Mouse (Mus musculus) lung, postnatal 0 days (tissue): ENCODE measurements around the gene Il23a. TPM values are rescaled to one million over a fixed set of nuclear protein-coding genes. Genes with fewer than 3 reads are reported as not detected.
"Not testable (repeated sequence)": the region's sequence is repeated elsewhere in the genome, so short reads cannot be mapped to it uniquely, and the experiment has no call there.

ENCODE experiments used
- ATAC-seq: fragments of 200-750 bp; cut with Nextera tagmentation; 2 replicates; pipeline ENCODE4 v1.8.0; 2017; ENCODE audit warnings: moderate library complexity
- DNase-seq: peaks from one replicate; pipeline ENCODE4 v3.0.0-alpha.2; 2016; ENCODE audit warnings: low spot score
- H3K27ac ChIP-seq: fragments of 300-500 bp; sonication (generic); 2 replicates; pipeline ENCODE4 v1.5.1; 2014; ENCODE audit warnings: antibody characterized with exemption, mild to moderate bottlenecking, low read length, mixed read lengths
- H3K27me3 ChIP-seq: fragments of 300-500 bp; sonication (generic); replicated peaks from 2 replicates; pipeline ENCODE4 v1.6.1; 2014; ENCODE audit warnings: low read length, mixed read lengths; ENCODE audit not compliant: insufficient read depth
- H3K36me3 ChIP-seq: fragments of 300-500 bp; sonication (generic); 2 replicates; pipeline ENCODE4 v1.6.1; 2014; ENCODE audit warnings: low read length, mixed read lengths; ENCODE audit not compliant: insufficient read depth
- H3K4me1 ChIP-seq: fragments of 300-500 bp; sonication (generic); 2 replicates; pipeline ENCODE4 v1.6.1; 2014; ENCODE audit warnings: antibody characterized with exemption, low read depth, low read length, mixed read lengths; ENCODE audit not compliant: insufficient read depth
- H3K4me2 ChIP-seq: fragments of 300-500 bp; sonication (generic); replicated peaks from 2 replicates; pipeline ENCODE4 v1.6.1; 2014; ENCODE audit warnings: low read depth, mild to moderate bottlenecking, low read length, moderate library complexity, mixed read lengths
- H3K4me3 ChIP-seq: fragments of 300-500 bp; sonication (generic); 2 replicates; pipeline ENCODE4 v1.5.1; 2014; ENCODE audit warnings: low read depth, low read length
- H3K9ac ChIP-seq: fragments of 300-500 bp; sonication (generic); replicated peaks from 2 replicates; pipeline ENCODE4 v1.6.1; 2014; ENCODE audit warnings: low read depth, mild to moderate bottlenecking
- H3K9me3 ChIP-seq: fragments of 300-500 bp; sonication (generic); 2 replicates; pipeline ENCODE4 v1.6.1; 2016; ENCODE audit warnings: low read length, mixed read lengths
- CTCF ChIP-seq: IDR thresholded peaks from 2 replicates; pipeline ENCODE4 v1.5.1; 2016; ENCODE audit warnings: antibody characterized with exemption, mild to moderate bottlenecking
- EP300 ChIP-seq: IDR thresholded peaks from 2 replicates; pipeline ENCODE4 v1.6.1; 2016; ENCODE audit warnings: antibody characterized with exemption, mild to moderate bottlenecking, control low read depth
- WGBS: fragments of 180-500 bp; shearing (Covaris S2); extraction: QIAGEN DNeasy Blood & Tissue Kit; methylation state at CpG from one replicate; pipeline ENCODE4 v1.1.7; 2014; 5-methylcytosine and 5-hydroxymethylcytosine counted together
- polyA plus RNA-seq: library from polyadenylated mRNA; unstranded; fragments of >200 nt; fragmentation: Nextera tagmentation; extraction: Ambion mirVana; gene quantifications from 2 replicates; pipeline ENCODE4 v1.2.1, GENCODE M21; 2015

Il23a gene
- polyA plus RNA-seq, 1 experiment from 2014 or later, result 0.30 TPM

- no peak for DNase-seq
- 75% methylated on average over 6 of the region's 6 CpGs for WGBS
- Histone ChIP-seq H3K4me3 (no peak overlapping the region), H3K27me3 (no peaks in the 10 kb centered on the region), H3K27ac (no peak overlapping the region), H3K9me3 (no peaks in the 10 kb centered on the region), H3K4me2 (no peak overlapping the region), H3K9ac (no peak overlapping the region), H3K4me1 (no peaks in the 10 kb centered on the region), H3K36me3 (no peaks in the 10 kb centered on the region)
- TF ChIP-seq CTCF (no peak), EP300 (no peak)
- no peak for ATAC-seq
These were observed 34.9 kb downstream of the Il23a start for GRCm38 (mm10) chr10:128263393-128264310.

GRCm38 (mm10) chr10:128262300-128262699 is 36.3 kb downstream of the Il23a start:
- TF ChIP-seq EP300 (no peak), CTCF (no peak)
- DNase-seq (no peak), ATAC-seq (no peak)
- 66% methylated on average over 22 of the region's 22 CpGs for WGBS
- Histone ChIP-seq H3K36me3 (no peaks in the 10 kb centered on the region), H3K27ac (no peak overlapping the region), H3K4me2 (no peak overlapping the region), H3K4me3 (no peak overlapping the region), H3K27me3 (no peaks in the 10 kb centered on the region), H3K9me3 (no peaks in the 10 kb centered on the region), H3K9ac (no peak overlapping the region), H3K4me1 (no peaks in the 10 kb centered on the region)

- not testable (repeated sequence) for H3K27ac ChIP-seq, H3K9me3 ChIP-seq, H3K9ac ChIP-seq, H3K4me1 ChIP-seq, H3K4me2 ChIP-seq, DNase-seq, H3K36me3 ChIP-seq, H3K4me3 ChIP-seq, H3K27me3 ChIP-seq, ATAC-seq
- 67% methylated on average over 7 of the region's 7 CpGs for WGBS
These were observed 38.2 kb downstream of the Il23a start for GRCm38 (mm10) chr10:128260376-128260775.

- Histone ChIP-seq H3K27me3 (no peaks in the 10 kb centered on the region), H3K4me3 (no peak overlapping the region), H3K27ac (no peak overlapping the region), H3K4me2 (no peak overlapping the region), H3K9me3 (no peaks in the 10 kb centered on the region), H3K4me1 (no peaks in the 10 kb centered on the region), H3K36me3 (no peaks in the 10 kb centered on the region), H3K9ac (no peak overlapping the region)
- TF ChIP-seq CTCF (no peak), EP300 (no peak)
- 72% methylated on average over 5 of the region's 5 CpGs for WGBS
- DNase-seq (no peak), ATAC-seq (no peak)
These were observed 38.6 kb downstream of the Il23a start for GRCm38 (mm10) chr10:128259946-128260345.

- Histone ChIP-seq H3K4me1 (no peaks in the 10 kb centered on the region), H3K9ac (no peak overlapping the region), H3K4me2 (no peak overlapping the region), H3K27ac (no peak overlapping the region), H3K36me3 (no peaks in the 10 kb centered on the region), H3K27me3 (no peaks in the 10 kb centered on the region), H3K4me3 (no peak overlapping the region), H3K9me3 (no peaks in the 10 kb centered on the region)
- ATAC-seq (no peak), DNase-seq (no peak)
- 73% methylated on average over 4 of the region's 4 CpGs for WGBS
- TF ChIP-seq EP300 (no peak), CTCF (no peak)
These were observed 39.6 kb downstream of the Il23a start for GRCm38 (mm10) chr10:128258953-128259352.

- 73% methylated on average over 8 of the region's 8 CpGs for WGBS
- H3K36me3 ChIP-seq, result no peaks in the 10 kb centered on the region; the same call in 1 of the 2 replicates
- H3K4me2 ChIP-seq, result no peak overlapping the region
- no peaks in the 10 kb centered on the region for H3K27me3 ChIP-seq
- H3K27ac ChIP-seq, result no peak overlapping the region
- H3K4me1 ChIP-seq, result no peaks in the 10 kb centered on the region
- no peak for TF ChIP-seq EP300
- ATAC-seq (no peak), DNase-seq (no peak)
- no peaks in the 10 kb centered on the region for H3K9me3 ChIP-seq
- H3K4me3 ChIP-seq, result no peak overlapping the region
- H3K9ac ChIP-seq, result no peak overlapping the region
These were observed 42.2 kb downstream of the Il23a start for GRCm38 (mm10) chr10:128256328-128256727.
